Mouse (Mus musculus) cerebellum, postnatal 4 days (tissue): ENCODE results near the gene Cblc.
A peak's percentile ranks its signal among the peaks of the same experiment; 100 is the strongest.

Experiments used
- DNase-seq, 2 experiments: peaks; one replicate each; pipeline ENCODE4 v3.0.0; 2022; ENCODE audit warnings: low spot score in 2 of 2, mixed read lengths in 1 of 2

Cblc gene

GRCm38 (mm10) chr7:19796697-19797588 lies at the start of gene Cblc:
Cblc (minus strand) TSS chr7:19796809.
- peak; percentile 60 to 65 for DNase-seq

- no peak for DNase-seq
Observed at GRCm38 (mm10) chr7:19844521-19845171, 48.0 kb upstream of the Cblc start.

GRCm38 (mm10) chr7:19843561-19843960 lies 47.0 kb upstream of the Cblc start:
- peak; percentile 36 to 64 for DNase-seq

- DNase-seq = no peak
Observed at GRCm38 (mm10) chr7:19842885-19843504, 46.4 kb upstream of the Cblc start.

GRCm38 (mm10) chr7:19841686-19842413 lies 45.2 kb upstream of the Cblc start:
- DNase-seq = no peak

GRCm38 (mm10) chr7:19840936-19841335 lies 44.3 kb upstream of the Cblc start:
- no peak for DNase-seq

GRCm38 (mm10) chr7:19840371-19840770 lies 43.8 kb upstream of the Cblc start:
- DNase-seq = no peak

GRCm38 (mm10) chr7:19836843-19837242 lies 40.2 kb upstream of the Cblc start:
- no peak for DNase-seq

GRCm38 (mm10) chr7:19834055-19834454 lies 37.4 kb upstream of the Cblc start:
- DNase-seq = no peak

- no peak for DNase-seq
Observed at GRCm38 (mm10) chr7:19831837-19832236, 35.2 kb upstream of the Cblc start.

- DNase-seq = peak in 1 of 2 experiments; percentile 18
Observed at GRCm38 (mm10) chr7:19830682-19831156, 34.1 kb upstream of the Cblc start.

- no peak for DNase-seq
Observed at GRCm38 (mm10) chr7:19829694-19830093, 33.1 kb upstream of the Cblc start.

- no peak for DNase-seq
Observed at GRCm38 (mm10) chr7:19826756-19827155, 30.1 kb upstream of the Cblc start.

- no peak for DNase-seq
Observed at GRCm38 (mm10) chr7:19824182-19824973, 27.8 kb upstream of the Cblc start.

GRCm38 (mm10) chr7:19823256-19824181 lies 26.9 kb upstream of the Cblc start:
- no peak for DNase-seq

GRCm38 (mm10) chr7:19822604-19823058 lies 26.0 kb upstream of the Cblc start, which contains the start of gene Bcl3:
Bcl3 (minus strand) TSS chr7:19822770.
- no peak for DNase-seq

- DNase-seq = no peak
Observed at GRCm38 (mm10) chr7:19822193-19822592, 25.6 kb upstream of the Cblc start.

GRCm38 (mm10) chr7:19821633-19822032 lies 25.0 kb upstream of the Cblc start:
- DNase-seq = no peak

GRCm38 (mm10) chr7:19820347-19821048 lies 23.9 kb upstream of the Cblc start:
- no peak for DNase-seq
